Mouse (Mus musculus) ES-Bruce4 (cell line): ENCODE results near the gene Slc8a1. TPM values are rescaled to one million over a fixed set of nuclear protein-coding genes. Genes with fewer than 3 reads are reported as not detected.

Source experiments
- H3K27ac ChIP-seq: 2 replicates; pipeline ENCODE4 v1.5.1; 2012; ENCODE audit warnings: low read length, inconsistent platforms; ENCODE audit not compliant: insufficient read depth
- H3K27me3 ChIP-seq: 2 replicates; pipeline ENCODE4 v1.6.1; 2012; ENCODE audit warnings: mild to moderate bottlenecking, low read length, inconsistent platforms; ENCODE audit not compliant: control insufficient read depth, poor library complexity, insufficient read depth, severe bottlenecking
- H3K36me3 ChIP-seq: 2 replicates; pipeline ENCODE4 v1.6.1; 2012; ENCODE audit warnings: inconsistent platforms, mild to moderate bottlenecking, low read length, moderate library complexity; ENCODE audit not compliant: control insufficient read depth, poor library complexity, insufficient read depth, severe bottlenecking
- H3K4me1 ChIP-seq: one replicate; pipeline ENCODE4 v1.8.1; 2011; ENCODE audit warnings: low read length; ENCODE audit not compliant: control insufficient read depth, insufficient read depth
- H3K4me3 ChIP-seq: 2 replicates; pipeline ENCODE4 v1.5.1; 2011; ENCODE audit warnings: low read depth, mild to moderate bottlenecking, low read length
- H3K9ac ChIP-seq: 2 replicates; pipeline ENCODE4 v1.6.1; 2012; ENCODE audit warnings: low read depth, mild to moderate bottlenecking, inconsistent platforms; ENCODE audit not compliant: poor library complexity, severe bottlenecking
- H3K9me3 ChIP-seq: replicated peaks from 2 replicates; pipeline ENCODE4 v1.6.1; 2012; ENCODE audit warnings: mild to moderate bottlenecking, low read length, inconsistent platforms; ENCODE audit not compliant: control insufficient read depth, poor library complexity, insufficient read depth, severe bottlenecking
- CTCF ChIP-seq: IDR thresholded peaks from one replicate; pipeline ENCODE4 v1.8.1; 2011; ENCODE audit warnings: low read depth, low read length
- EP300 ChIP-seq: IDR thresholded peaks from 2 replicates; pipeline ENCODE4 v1.6.1; 2011; ENCODE audit warnings: low read depth, low read length; ENCODE audit not compliant: insufficient read depth
- POLR2A ChIP-seq: IDR thresholded peaks from one replicate; pipeline ENCODE4 v1.8.1; 2011; ENCODE audit warnings: low read length; ENCODE audit not compliant: insufficient read depth
- polyA plus RNA-seq: library from polyadenylated mRNA; stranded (reverse); fragments of >200 nt; gene quantifications from 2 replicates; pipeline ENCODE4 v1.2.4, GENCODE M21; 2011; ENCODE audit warnings: low read depth; ENCODE audit not compliant: missing spikeins, insufficient read depth, insufficient read length

The Slc8a1 gene
- polyA plus RNA-seq, 1 experiment, result 0.52 TPM

GRCm38 (mm10) chr17:81589791-81590190 lies 148.4 kb downstream of the Slc8a1 start:
- no peaks in the 10 kb centered on the region for H3K27me3 ChIP-seq
- H3K4me1 ChIP-seq, result no peaks in the 10 kb centered on the region
- no peaks in the 10 kb centered on the region for H3K9me3 ChIP-seq
- TF ChIP-seq POLR2A (no peak), EP300 (no peak), CTCF (no peak)
- no peaks in the 10 kb centered on the region for H3K36me3 ChIP-seq
- H3K27ac ChIP-seq, result no peak overlapping the region
- no peak overlapping the region for H3K4me3 ChIP-seq
- no peak overlapping the region for H3K9ac ChIP-seq

GRCm38 (mm10) chr17:81586759-81587158 lies 151.4 kb downstream of the Slc8a1 start:
- no peaks in the 10 kb centered on the region for H3K36me3 ChIP-seq
- no peak overlapping the region for H3K27ac ChIP-seq
- H3K4me1 ChIP-seq, result no peaks in the 10 kb centered on the region
- H3K4me3 ChIP-seq, result no peak overlapping the region
- no peaks in the 10 kb centered on the region for H3K9me3 ChIP-seq
- no peak for TF ChIP-seq CTCF
- no peak for TF ChIP-seq POLR2A
- no peak for TF ChIP-seq EP300
- H3K9ac ChIP-seq, result no peak overlapping the region
- H3K27me3 ChIP-seq, result no peaks in the 10 kb centered on the region

- TF ChIP-seq POLR2A (no peak), EP300 (no peak), CTCF (no peak)
- H3K4me1 ChIP-seq, result no peaks in the 10 kb centered on the region
- H3K27ac ChIP-seq, result no peak overlapping the region
- no peaks in the 10 kb centered on the region; the same call in 1 of the 2 replicates for H3K9me3 ChIP-seq
- no peak overlapping the region for H3K4me3 ChIP-seq
- no peaks in the 10 kb centered on the region for H3K27me3 ChIP-seq
- no peaks in the 10 kb centered on the region for H3K36me3 ChIP-seq
- H3K9ac ChIP-seq, result no peak overlapping the region
Measured at GRCm38 (mm10) chr17:81579728-81580425, 158.3 kb downstream of the Slc8a1 start.

GRCm38 (mm10) chr17:81576893-81577292 lies 161.3 kb downstream of the Slc8a1 start:
- no peaks in the 10 kb centered on the region for H3K36me3 ChIP-seq
- H3K27ac ChIP-seq, result no peak overlapping the region
- H3K4me1 ChIP-seq, result no peaks in the 10 kb centered on the region
- H3K9me3 ChIP-seq, result no peaks in the 10 kb centered on the region; the same call in 1 of the 2 replicates
- H3K27me3 ChIP-seq, result no peaks in the 10 kb centered on the region
- no peak for TF ChIP-seq CTCF
- no peak for TF ChIP-seq EP300
- TF ChIP-seq POLR2A, result no peak
- no peak overlapping the region for H3K9ac ChIP-seq
- no peak overlapping the region for H3K4me3 ChIP-seq

- Histone ChIP-seq H3K27ac (no peak overlapping the region), H3K4me1 (no peaks in the 10 kb centered on the region), H3K27me3 (no peaks in the 10 kb centered on the region), H3K36me3 (no peaks in the 10 kb centered on the region), H3K9ac (no peak overlapping the region), H3K4me3 (no peak overlapping the region), H3K9me3 (no peaks in the 10 kb centered on the region)
- TF ChIP-seq EP300, result no peak
- no peak for TF ChIP-seq POLR2A
- TF ChIP-seq CTCF, result no peak
Measured at GRCm38 (mm10) chr17:81565634-81566372, 172.4 kb downstream of the Slc8a1 start.

DNA sequence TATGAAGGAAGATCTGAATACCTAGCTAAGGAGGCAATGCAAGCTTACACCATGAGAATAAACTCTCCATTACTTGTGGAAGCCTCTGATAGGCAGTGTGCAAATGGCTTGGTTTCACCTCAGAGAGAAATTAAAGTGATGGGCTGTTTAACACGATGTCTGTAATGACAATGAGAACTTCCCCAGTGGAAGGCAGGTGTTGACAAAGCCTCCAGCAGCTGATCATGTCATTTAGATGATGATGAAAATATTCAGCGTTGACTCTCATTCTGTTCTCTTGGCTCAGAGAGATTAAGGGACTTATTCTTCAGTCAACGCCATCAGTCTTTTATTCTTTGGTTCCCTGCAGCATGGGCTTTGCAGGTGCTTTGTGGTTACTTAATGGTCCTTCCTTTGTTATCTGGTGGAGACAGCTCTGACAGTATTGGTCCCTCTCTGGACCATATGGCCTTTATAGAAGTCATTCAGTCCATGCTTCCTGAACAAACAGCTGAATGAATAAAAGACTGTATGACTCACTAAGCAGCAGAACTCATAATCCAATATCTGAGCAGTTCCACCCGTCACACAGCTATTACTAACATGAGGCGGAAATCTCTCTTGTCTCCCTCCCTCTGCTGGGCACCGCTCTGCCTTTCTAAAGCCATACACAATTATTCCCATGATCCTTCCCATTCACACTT lies 184.0 kb downstream of the Slc8a1 start:
- H3K4me1 ChIP-seq, result no peaks in the 10 kb centered on the region
- no peaks in the 10 kb centered on the region for H3K27me3 ChIP-seq
- TF ChIP-seq CTCF, result no peak
- TF ChIP-seq EP300, result no peak
- TF ChIP-seq POLR2A, result no peak
- no peaks in the 10 kb centered on the region for H3K9me3 ChIP-seq
- H3K27ac ChIP-seq, result no peak overlapping the region
- no peak overlapping the region for H3K9ac ChIP-seq
- H3K36me3 ChIP-seq, result no peaks in the 10 kb centered on the region
- H3K4me3 ChIP-seq, result no peak overlapping the region
